Mouse (Mus musculus) midbrain, embryonic 14.5 days (tissue): ENCODE data around the gene Dld. TPM values are rescaled to one million over a fixed set of nuclear protein-coding genes. Genes with fewer than 3 reads are reported as not detected.
A peak's percentile ranks its signal among the peaks of the same experiment; 100 is the strongest.

ENCODE experiments used
- ATAC-seq: fragments of 200-750 bp; cut with Nextera tagmentation; 2 replicates; pipeline ENCODE4 v1.8.0; 2017; ENCODE audit warnings: moderate number of reproducible peaks, moderate library complexity; ENCODE audit not compliant: low FRiP score, low TSS enrichment
- DNase-seq: peaks from one replicate; pipeline ENCODE4 v3.0.0-alpha.2; 2015
- H3K27ac ChIP-seq: fragments of 300-500 bp; sonication (generic); replicated peaks from 2 replicates; pipeline ENCODE4 v1.5.1; 2014; ENCODE audit warnings: mild to moderate bottlenecking, low read depth, low read length, moderate library complexity
- H3K27me3 ChIP-seq: fragments of 300-500 bp; sonication (generic); 2 replicates; pipeline ENCODE4 v1.6.1; 2014; ENCODE audit warnings: low read length, control low read depth, mixed read lengths; ENCODE audit not compliant: control insufficient read depth, insufficient read depth
- H3K36me3 ChIP-seq: fragments of 300-500 bp; sonication (generic); 2 replicates; pipeline ENCODE4 v1.6.1; 2014; ENCODE audit warnings: low read length, control low read depth; ENCODE audit not compliant: control insufficient read depth, insufficient read depth
- H3K4me1 ChIP-seq: fragments of 300-500 bp; sonication (generic); 2 replicates; pipeline ENCODE4 v1.6.1; 2014; ENCODE audit warnings: mild to moderate bottlenecking, antibody characterized with exemption, low read length, control low read depth; ENCODE audit not compliant: control insufficient read depth, insufficient read depth
- H3K4me2 ChIP-seq: fragments of 300-500 bp; sonication (generic); 2 replicates; pipeline ENCODE4 v1.6.1; 2014; ENCODE audit warnings: mild to moderate bottlenecking, low read length, moderate library complexity
- H3K4me3 ChIP-seq: fragments of 300-500 bp; sonication (generic); replicated peaks from 2 replicates; pipeline ENCODE4 v1.5.1; 2014; ENCODE audit warnings: low read depth, low read length
- H3K9ac ChIP-seq: fragments of 300-500 bp; sonication (generic); replicated peaks from 2 replicates; pipeline ENCODE4 v1.6.1; 2014; ENCODE audit warnings: mild to moderate bottlenecking, low read length, moderate library complexity
- H3K9me3 ChIP-seq: fragments of 300-500 bp; sonication (generic); 2 replicates; pipeline ENCODE4 v1.6.1; 2016; ENCODE audit warnings: low read length, control low read depth, mixed read lengths; ENCODE audit not compliant: control insufficient read depth
- WGBS: fragments of 180-500 bp; shearing (Covaris S2); extraction: QIAGEN DNeasy Blood & Tissue Kit; methylation state at CpG from one replicate; pipeline ENCODE4 v1.1.7; 2014; 5-methylcytosine and 5-hydroxymethylcytosine counted together
- polyA plus RNA-seq: library from polyadenylated mRNA; unstranded; fragments of >200 nt; fragmentation: Nextera tagmentation; extraction: Ambion mirVana; gene quantifications from 2 replicates; pipeline ENCODE4 v1.2.1, GENCODE M21; 2014

Gene Dld
- polyA plus RNA-seq: 111 and 121 TPM in 2 replicates

DNA sequence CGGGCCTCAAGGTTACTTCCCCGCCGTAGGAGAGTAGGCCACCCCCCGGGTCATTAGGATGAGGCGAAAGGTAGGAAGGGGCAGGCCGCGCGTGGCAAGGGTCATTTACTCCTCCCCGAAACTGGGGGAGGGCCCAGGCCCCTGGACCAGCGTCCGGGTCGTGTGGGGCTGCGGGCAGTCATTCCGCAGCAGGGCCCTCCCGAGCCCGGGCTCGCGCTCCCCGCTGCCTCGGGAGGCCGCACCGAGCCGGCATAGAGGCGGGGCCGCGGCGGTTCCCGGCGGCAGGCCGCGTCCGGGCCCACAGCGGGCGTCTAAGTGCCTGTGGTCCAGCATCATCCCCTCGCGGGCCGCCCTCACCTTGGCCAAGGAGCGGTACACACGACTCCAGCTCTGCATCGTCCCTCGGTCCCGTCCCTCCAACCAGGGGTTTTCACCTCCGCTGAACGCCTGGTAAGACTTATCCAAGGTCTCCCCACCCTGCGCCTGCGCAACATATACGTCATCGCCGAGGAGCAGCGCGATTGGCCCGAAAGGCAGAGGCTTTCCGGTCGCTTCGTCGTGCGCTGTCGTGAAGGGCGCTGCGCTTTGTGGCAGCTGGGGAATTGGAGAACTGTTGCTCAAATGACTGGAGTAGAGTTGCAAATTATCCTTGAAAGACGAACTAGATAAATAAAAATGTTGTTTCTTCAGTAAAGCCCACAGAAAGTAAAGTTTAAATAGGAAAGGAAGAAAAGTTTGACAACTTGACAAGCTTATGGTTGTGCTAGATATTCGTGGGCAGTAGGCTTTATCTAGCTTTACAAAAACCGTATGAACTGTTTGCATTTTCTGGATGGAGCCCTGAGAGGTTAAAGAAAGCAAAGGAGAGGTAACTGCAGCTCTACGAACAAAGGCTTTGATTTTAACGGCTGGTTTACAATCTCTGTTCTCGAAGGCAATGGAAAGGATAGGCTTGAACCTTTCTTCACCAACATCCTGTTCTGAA is at the start of gene Dld:
Gene Dld, minus strand, starts transcription at position 510 of the 985 bp plus-strand sequence.
- Histone ChIP-seq H3K9me3 (no peaks in the 10 kb centered on the region), H3K9ac (peak within 1 kb of the TSS; percentile 90), H3K4me1 (peaks cover 8% of the 10 kb centered on the region), H3K36me3 (peaks cover 18% of the 10 kb centered on the region), H3K4me2 (peak within 1 kb of the TSS; percentile 91), H3K27ac (peak within 1 kb of the TSS; percentile 78; the same call in 1 of the 2 replicates), H3K4me3 (peak within 1 kb of the TSS; percentile 83), H3K27me3 (no peaks in the 10 kb centered on the region)
- ATAC-seq (peak; percentile 100), DNase-seq (peak; percentile 98)
- WGBS: 5% methylated on average over 65 of the region's 66 CpGs

DNA sequence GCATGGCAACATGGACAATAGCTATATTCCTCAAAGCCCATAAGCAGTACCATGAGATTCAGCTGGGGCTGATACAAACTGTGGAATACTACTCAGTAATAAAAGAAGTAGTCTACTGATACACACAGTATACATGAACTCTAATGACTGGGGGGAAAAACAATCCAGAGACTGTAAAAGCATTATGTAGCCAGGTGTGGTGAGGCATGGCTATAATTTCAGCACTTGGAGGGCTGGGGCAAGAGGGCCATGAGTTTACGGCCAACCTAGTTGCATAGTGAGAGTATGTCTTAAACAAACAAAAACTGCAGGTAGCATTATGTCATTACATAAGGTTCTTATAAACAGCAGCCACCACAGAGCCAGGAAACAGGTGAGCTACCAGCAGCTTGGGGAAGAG is 49.6 kb upstream of the Dld start:
- WGBS: 89% methylated on average over 1 of the region's 1 CpGs
- no peak overlapping the region for H3K4me2 ChIP-seq
- H3K27me3 ChIP-seq: no peaks in the 10 kb centered on the region
- H3K4me3 ChIP-seq: no peak overlapping the region
- H3K9ac ChIP-seq: no peak overlapping the region
- ATAC-seq: no peak
- H3K9me3 ChIP-seq: no peaks in the 10 kb centered on the region
- H3K27ac ChIP-seq: no peak overlapping the region
- DNase-seq: no peak
- no peaks in the 10 kb centered on the region for H3K4me1 ChIP-seq
- H3K36me3 ChIP-seq: no peaks in the 10 kb centered on the region

DNA sequence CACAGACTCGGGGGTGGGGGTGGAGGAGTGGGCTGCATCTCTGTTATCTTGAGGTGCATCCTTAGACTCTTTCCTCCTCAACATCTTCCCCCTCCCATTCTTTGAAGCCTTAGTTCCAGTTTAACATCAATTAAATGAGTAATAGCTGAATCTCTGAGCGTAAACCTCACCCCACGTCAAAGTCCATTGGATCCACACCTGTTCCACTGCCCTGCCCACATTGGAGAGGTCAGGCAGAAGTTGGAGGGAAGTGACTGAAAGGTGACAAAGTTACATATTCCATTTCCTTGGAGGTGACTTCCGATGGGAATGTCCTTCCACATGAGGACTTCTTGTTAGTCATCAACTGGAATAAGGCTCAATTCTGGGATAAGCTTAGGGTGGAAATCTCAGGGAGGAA is 46.5 kb upstream of the Dld start:
- WGBS: 88% methylated on average over 4 of the region's 4 CpGs
- Histone ChIP-seq H3K27me3 (no peaks in the 10 kb centered on the region), H3K4me1 (no peaks in the 10 kb centered on the region), H3K4me2 (no peak overlapping the region), H3K4me3 (no peak overlapping the region), H3K9me3 (no peaks in the 10 kb centered on the region), H3K27ac (no peak overlapping the region), H3K9ac (no peak overlapping the region), H3K36me3 (no peaks in the 10 kb centered on the region)
- ATAC-seq (no peak), DNase-seq (no peak)

DNA sequence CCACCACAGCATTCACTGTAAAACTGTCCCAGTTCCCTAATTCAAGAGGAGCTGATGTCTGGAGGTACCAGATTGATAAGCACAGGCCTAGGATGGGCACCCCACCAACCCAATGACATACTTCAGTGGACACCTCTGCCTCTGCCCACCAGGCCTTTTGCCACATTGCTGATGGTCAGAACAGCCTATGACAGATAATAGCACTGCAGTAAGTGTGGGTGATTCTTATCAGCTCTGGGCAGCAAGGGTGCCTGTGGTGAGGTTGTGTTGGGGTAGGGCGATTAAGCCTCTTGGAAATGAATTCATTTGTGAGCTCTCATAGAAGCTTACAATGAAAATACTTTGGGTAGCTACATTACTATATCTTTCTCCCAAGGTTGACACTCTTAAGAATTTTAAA is 44.6 kb upstream of the Dld start:
- H3K27ac ChIP-seq: no peak overlapping the region
- no peak overlapping the region for H3K4me3 ChIP-seq
- H3K9me3 ChIP-seq: no peaks in the 10 kb centered on the region
- DNase-seq: no peak
- no peak overlapping the region for H3K4me2 ChIP-seq
- no peak overlapping the region for H3K9ac ChIP-seq
- ATAC-seq: no peak
- no peaks in the 10 kb centered on the region for H3K4me1 ChIP-seq
- H3K27me3 ChIP-seq: no peaks in the 10 kb centered on the region
- no peaks in the 10 kb centered on the region for H3K36me3 ChIP-seq
- 77% methylated on average over 1 of the region's 1 CpGs for WGBS

DNA sequence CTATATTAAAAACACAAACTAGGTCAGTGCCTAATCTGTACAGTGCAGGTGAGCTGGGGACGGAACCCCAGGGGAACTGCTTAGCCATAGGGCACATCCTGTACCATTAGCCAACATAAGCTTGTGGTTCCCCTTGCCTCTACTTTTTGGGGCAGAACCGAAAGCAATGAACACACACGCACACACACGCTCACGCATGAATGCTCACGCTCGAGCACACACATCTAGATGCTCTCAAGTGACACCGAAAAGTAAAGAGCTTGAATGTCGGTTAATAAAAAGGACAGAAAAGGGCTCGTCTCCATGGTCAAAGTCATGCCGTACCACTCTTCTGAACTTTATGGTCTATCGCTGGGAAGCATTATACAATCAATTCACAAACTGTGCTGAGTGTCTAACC is 40.4 kb upstream of the Dld start:
- Histone ChIP-seq H3K9me3 (no peaks in the 10 kb centered on the region), H3K4me1 (no peaks in the 10 kb centered on the region), H3K36me3 (no peaks in the 10 kb centered on the region), H3K9ac (no peak overlapping the region), H3K27ac (no peak overlapping the region), H3K27me3 (no peaks in the 10 kb centered on the region), H3K4me2 (no peak overlapping the region), H3K4me3 (no peak overlapping the region)
- DNase-seq (no peak), ATAC-seq (no peak)
- WGBS: 93% methylated on average over 12 of the region's 12 CpGs

DNA sequence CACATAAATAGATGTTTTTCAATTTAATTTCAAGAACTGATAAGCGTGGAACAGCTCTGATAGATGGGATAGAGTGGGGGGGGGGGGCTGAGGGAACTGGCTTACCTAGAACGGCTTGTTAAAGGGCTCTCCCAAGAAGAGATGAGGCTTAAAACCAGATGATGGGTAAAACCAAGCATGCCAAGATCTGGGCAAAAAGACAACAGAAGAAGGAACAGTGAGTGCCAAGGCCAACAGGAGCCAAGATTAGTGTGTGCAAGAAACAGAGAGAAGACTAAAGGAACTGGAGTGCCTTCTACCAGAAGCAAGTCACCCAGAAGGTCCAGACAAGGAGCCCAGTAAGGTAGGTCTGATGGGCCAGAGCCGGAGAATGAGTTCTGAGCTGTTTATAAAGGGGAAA is 39.3 kb upstream of the Dld start, which contains the start of gene Slc26a3:
Gene Slc26a3, plus strand, starts transcription at position 301 of the 400 bp plus-strand sequence.
- Histone ChIP-seq H3K27me3 (no peaks in the 10 kb centered on the region), H3K27ac (no peak within 1 kb of the TSS), H3K36me3 (no peaks in the 10 kb centered on the region), H3K4me3 (no peak within 1 kb of the TSS), H3K9ac (no peak within 1 kb of the TSS), H3K4me1 (no peaks in the 10 kb centered on the region), H3K9me3 (no peaks in the 10 kb centered on the region), H3K4me2 (no peak within 1 kb of the TSS)
- no peak for ATAC-seq
- WGBS: 86% methylated on average over 3 of the region's 3 CpGs
- DNase-seq: no peak

DNA sequence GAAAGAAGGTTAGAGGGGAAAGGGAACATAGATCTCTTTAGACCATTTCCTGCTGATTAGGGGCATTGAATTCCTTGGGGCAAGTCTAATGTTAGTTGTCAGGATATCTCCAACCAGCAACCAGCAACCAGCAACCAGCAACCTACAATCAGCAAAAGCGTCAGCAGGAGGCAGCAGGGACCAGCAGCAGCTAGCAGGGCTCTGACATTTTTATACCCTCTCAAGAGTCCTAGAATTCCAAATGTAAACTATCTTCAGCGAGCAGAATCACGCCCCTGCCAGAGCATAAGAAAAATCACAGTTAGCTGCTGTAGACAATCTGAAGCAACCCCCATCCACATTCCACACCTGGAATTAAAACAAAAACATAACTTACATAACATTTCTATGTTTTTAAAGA is 36.0 kb upstream of the Dld start:
- H3K36me3 ChIP-seq: no peaks in the 10 kb centered on the region
- WGBS: 69% methylated on average over 3 of the region's 3 CpGs
- H3K4me3 ChIP-seq: no peak overlapping the region
- H3K9ac ChIP-seq: no peak overlapping the region
- H3K27ac ChIP-seq: no peak overlapping the region
- DNase-seq: no peak
- ATAC-seq: no peak
- H3K9me3 ChIP-seq: no peaks in the 10 kb centered on the region
- no peaks in the 10 kb centered on the region for H3K4me1 ChIP-seq
- H3K4me2 ChIP-seq: no peak overlapping the region
- no peaks in the 10 kb centered on the region for H3K27me3 ChIP-seq

DNA sequence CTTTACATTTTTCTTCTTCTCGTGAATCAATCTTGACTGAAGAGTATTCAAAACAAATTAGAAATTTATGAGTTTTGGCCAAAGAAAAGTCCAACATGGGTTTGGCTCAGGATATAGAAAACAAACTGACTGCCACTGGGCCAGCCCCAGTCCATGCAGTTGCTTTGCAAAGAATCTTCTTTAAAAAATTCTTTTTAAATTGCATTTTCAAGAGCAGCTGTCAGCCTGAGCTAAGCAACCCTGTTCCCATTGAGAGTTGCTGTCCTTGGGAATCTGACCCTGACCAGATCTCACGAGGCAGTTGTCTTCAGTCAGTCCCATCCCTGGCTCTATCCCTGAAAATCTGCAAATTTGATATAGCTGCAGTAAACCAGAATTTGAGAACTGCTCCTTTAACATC is 31.2 kb upstream of the Dld start:
- no peak overlapping the region for H3K4me3 ChIP-seq
- ATAC-seq (no peak), DNase-seq (no peak)

DNA sequence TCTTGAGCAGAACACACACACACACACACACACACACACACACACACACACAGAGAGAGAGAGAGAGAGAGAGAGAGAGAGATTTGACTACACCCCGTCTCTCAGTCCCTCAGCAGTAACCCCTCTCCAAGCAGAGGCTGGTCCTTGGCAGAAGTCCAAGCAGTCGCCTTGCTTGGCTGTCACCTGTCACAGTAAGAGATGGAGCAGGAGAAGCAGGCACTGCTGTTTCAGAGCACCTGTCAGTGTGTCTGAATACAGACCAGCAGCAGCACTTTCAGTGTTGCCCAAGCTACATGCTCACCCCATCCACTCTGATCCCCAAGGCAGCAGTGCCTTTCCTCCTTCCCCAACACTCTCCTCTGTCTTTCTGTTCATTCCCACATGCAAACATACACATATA is 29.6 kb upstream of the Dld start:
- Histone ChIP-seq H3K27me3 (no peaks in the 10 kb centered on the region), H3K4me1 (peaks cover 4% of the 10 kb centered on the region), H3K4me3 (no peak overlapping the region), H3K4me2 (no peak overlapping the region), H3K27ac (no peak overlapping the region), H3K36me3 (no peaks in the 10 kb centered on the region), H3K9me3 (no peaks in the 10 kb centered on the region), H3K9ac (no peak overlapping the region)
- 5% methylated on average over 2 of the region's 2 CpGs for WGBS
- DNase-seq (peak; percentile 54), ATAC-seq (no peak)

More for the DNA sequence above, 31.2 kb upstream of the Dld start:
- Histone ChIP-seq H3K9ac (no peak overlapping the region), H3K36me3 (no peaks in the 10 kb centered on the region), H3K27me3 (no peaks in the 10 kb centered on the region), H3K4me1 (no peaks in the 10 kb centered on the region), H3K27ac (no peak overlapping the region), H3K9me3 (no peaks in the 10 kb centered on the region), H3K4me2 (no peak overlapping the region)
- WGBS: 68% methylated on average over 2 of the region's 2 CpGs
